Mouse (Mus musculus) ES-Bruce4 (cell line): ENCODE results near the gene Olfr644. TPM values are rescaled to one million over a fixed set of nuclear protein-coding genes. Genes with fewer than 3 reads are reported as not detected.

ENCODE experiments used
- H3K27ac ChIP-seq: 2 replicates; pipeline ENCODE4 v1.5.1; 2012; ENCODE audit warnings: low read length, inconsistent platforms; ENCODE audit not compliant: insufficient read depth
- H3K27me3 ChIP-seq: 2 replicates; pipeline ENCODE4 v1.6.1; 2012; ENCODE audit warnings: mild to moderate bottlenecking, low read length, inconsistent platforms; ENCODE audit not compliant: control insufficient read depth, poor library complexity, insufficient read depth, severe bottlenecking
- H3K36me3 ChIP-seq: 2 replicates; pipeline ENCODE4 v1.6.1; 2012; ENCODE audit warnings: inconsistent platforms, mild to moderate bottlenecking, low read length, moderate library complexity; ENCODE audit not compliant: control insufficient read depth, poor library complexity, insufficient read depth, severe bottlenecking
- H3K4me1 ChIP-seq: one replicate; pipeline ENCODE4 v1.8.1; 2011; ENCODE audit warnings: low read length; ENCODE audit not compliant: control insufficient read depth, insufficient read depth
- H3K4me3 ChIP-seq: 2 replicates; pipeline ENCODE4 v1.5.1; 2011; ENCODE audit warnings: low read depth, mild to moderate bottlenecking, low read length
- H3K9ac ChIP-seq: 2 replicates; pipeline ENCODE4 v1.6.1; 2012; ENCODE audit warnings: low read depth, mild to moderate bottlenecking, inconsistent platforms; ENCODE audit not compliant: poor library complexity, severe bottlenecking
- H3K9me3 ChIP-seq: replicated peaks from 2 replicates; pipeline ENCODE4 v1.6.1; 2012; ENCODE audit warnings: mild to moderate bottlenecking, low read length, inconsistent platforms; ENCODE audit not compliant: control insufficient read depth, poor library complexity, insufficient read depth, severe bottlenecking
- CTCF ChIP-seq: IDR thresholded peaks from one replicate; pipeline ENCODE4 v1.8.1; 2011; ENCODE audit warnings: low read depth, low read length
- EP300 ChIP-seq: IDR thresholded peaks from 2 replicates; pipeline ENCODE4 v1.6.1; 2011; ENCODE audit warnings: low read depth, low read length; ENCODE audit not compliant: insufficient read depth
- POLR2A ChIP-seq: IDR thresholded peaks from one replicate; pipeline ENCODE4 v1.8.1; 2011; ENCODE audit warnings: low read length; ENCODE audit not compliant: insufficient read depth
- polyA plus RNA-seq: library from polyadenylated mRNA; stranded (reverse); fragments of >200 nt; gene quantifications from 2 replicates; pipeline ENCODE4 v1.2.4, GENCODE M21; 2011; ENCODE audit warnings: low read depth; ENCODE audit not compliant: missing spikeins, insufficient read depth, insufficient read length

Gene Olfr644
- polyA plus RNA-seq, result not detected in 2 replicates

DNA sequence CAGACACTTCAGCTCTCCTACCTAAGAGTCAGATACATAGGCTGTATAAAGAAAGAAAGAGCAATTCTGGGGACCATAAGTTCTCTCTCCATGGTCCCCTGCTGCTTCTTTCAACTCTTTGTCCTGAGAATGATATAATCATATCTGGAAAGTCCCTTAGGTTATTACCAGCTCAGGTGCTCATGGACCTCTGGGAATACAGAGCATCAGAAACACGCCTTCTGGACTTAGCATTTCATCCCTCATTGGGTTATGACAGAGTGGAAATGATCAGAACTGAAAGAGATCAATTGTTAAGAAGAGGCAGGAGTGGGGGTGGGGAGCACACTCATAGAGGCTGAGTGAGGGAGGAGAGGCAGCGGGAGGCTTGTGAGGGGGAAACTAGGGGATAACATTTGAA, at the start of gene Olfr644:
Gene Olfr644 (minus strand): TSS at position 101 of the 400 bp plus-strand sequence.
- Histone ChIP-seq H3K4me1 (no peaks in the 10 kb centered on the region), H3K9ac (no peak within 1 kb of the TSS), H3K9me3 (no peaks in the 10 kb centered on the region), H3K27ac (no peak within 1 kb of the TSS), H3K36me3 (no peaks in the 10 kb centered on the region), H3K27me3 (no peaks in the 10 kb centered on the region), H3K4me3 (no peak within 1 kb of the TSS)
- TF ChIP-seq EP300, result no peak
- TF ChIP-seq POLR2A, result no peak
- TF ChIP-seq CTCF, result no peak

DNA sequence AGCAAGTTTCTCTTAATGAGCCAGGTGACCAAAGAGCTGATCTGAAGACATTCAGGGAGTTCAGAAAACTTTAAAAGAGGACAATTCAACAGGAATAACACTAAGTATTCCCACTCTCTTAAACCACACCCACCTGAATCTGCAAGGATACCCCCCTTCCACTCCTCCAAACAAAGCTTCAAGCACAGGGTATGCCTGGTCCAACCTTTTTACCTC, 33.0 kb upstream of the Olfr644 start, which contains the start of gene Olfr646:
Gene Olfr646 (plus strand): TSS at position 117 of the 216 bp plus-strand sequence.
- TF ChIP-seq CTCF (no peak), POLR2A (no peak), EP300 (no peak)
- Histone ChIP-seq H3K4me1 (no peaks in the 10 kb centered on the region), H3K9me3 (no peaks in the 10 kb centered on the region), H3K27ac (no peak within 1 kb of the TSS), H3K36me3 (no peaks in the 10 kb centered on the region), H3K27me3 (no peaks in the 10 kb centered on the region), H3K4me3 (no peak within 1 kb of the TSS), H3K9ac (no peak within 1 kb of the TSS)

- no peaks in the 10 kb centered on the region for H3K9me3 ChIP-seq
- TF ChIP-seq CTCF (no peak), POLR2A (no peak), EP300 (no peak)
- H3K4me3 ChIP-seq, result no peak overlapping the region
- no peaks in the 10 kb centered on the region for H3K36me3 ChIP-seq
- H3K27ac ChIP-seq, result no peak overlapping the region
- no peaks in the 10 kb centered on the region for H3K4me1 ChIP-seq
- H3K9ac ChIP-seq, result no peak overlapping the region
- H3K27me3 ChIP-seq, result no peaks in the 10 kb centered on the region
These were observed 32.5 kb upstream of the Olfr644 start for GRCm38 (mm10) chr7:104103913-104104756.

GRCm38 (mm10) chr7:104085365-104085764, 13.7 kb upstream of the Olfr644 start, which contains the start of gene Olfr645:
Gene Olfr645, minus strand, starts transcription at chr7:104085465.
- no peaks in the 10 kb centered on the region for H3K36me3 ChIP-seq
- no peaks in the 10 kb centered on the region for H3K27me3 ChIP-seq
- no peak within 1 kb of the TSS for H3K9ac ChIP-seq
- no peak within 1 kb of the TSS for H3K4me3 ChIP-seq
- TF ChIP-seq POLR2A (no peak), CTCF (no peak), EP300 (no peak)
- H3K9me3 ChIP-seq, result no peaks in the 10 kb centered on the region
- H3K4me1 ChIP-seq, result no peaks in the 10 kb centered on the region
- H3K27ac ChIP-seq, result no peak within 1 kb of the TSS

GRCm38 (mm10) chr7:104061345-104061744, 10.3 kb downstream of the Olfr644 start, which contains the start of gene 4930516K23Rik:
Gene 4930516K23Rik, minus strand, starts transcription at chr7:104061445.
- no peak within 1 kb of the TSS for H3K27ac ChIP-seq
- no peaks in the 10 kb centered on the region for H3K9me3 ChIP-seq
- TF ChIP-seq POLR2A (no peak), EP300 (no peak), CTCF (no peak)
- H3K4me1 ChIP-seq, result no peaks in the 10 kb centered on the region
- no peaks in the 10 kb centered on the region for H3K36me3 ChIP-seq
- H3K4me3 ChIP-seq, result no peak within 1 kb of the TSS
- no peak within 1 kb of the TSS for H3K9ac ChIP-seq
- no peaks in the 10 kb centered on the region for H3K27me3 ChIP-seq

DNA sequence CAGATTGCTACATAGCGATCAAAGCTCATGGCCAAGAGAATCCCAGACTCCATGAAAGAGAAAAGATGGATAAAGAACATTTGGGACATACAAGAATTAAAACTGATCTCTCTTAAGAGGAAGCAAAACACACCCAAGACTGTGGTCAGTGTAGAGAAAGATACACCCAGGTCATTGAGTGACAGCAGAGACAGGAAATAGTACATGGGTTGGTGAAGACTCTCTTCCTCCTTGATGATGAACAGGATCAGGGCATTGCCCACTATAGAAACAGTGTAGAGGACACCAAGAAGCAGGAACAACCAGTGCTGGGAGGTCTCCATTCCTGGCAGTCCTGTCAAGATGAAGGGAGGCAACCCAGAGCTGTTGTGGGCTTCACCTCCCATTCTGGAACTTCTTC, 12.5 kb downstream of the Olfr644 start:
- Histone ChIP-seq H3K27ac (no peak overlapping the region), H3K36me3 (no peaks in the 10 kb centered on the region), H3K9ac (no peak overlapping the region), H3K27me3 (no peaks in the 10 kb centered on the region), H3K4me3 (no peak overlapping the region), H3K4me1 (no peaks in the 10 kb centered on the region), H3K9me3 (no peaks in the 10 kb centered on the region)
- TF ChIP-seq POLR2A, result no peak
- TF ChIP-seq CTCF, result no peak
- TF ChIP-seq EP300, result no peak
